Mouse (Mus musculus): ENCODE results near the gene Rd3l. TPM values are rescaled to one million over a fixed set of nuclear protein-coding genes. Genes with fewer than 3 reads are reported as not detected.
A peak's percentile ranks its signal among the peaks of the same experiment; 100 is the strongest.

Gene Rd3l
- under 1 TPM; 0.29 to 0.90 TPM for total RNA-seq (2021)

DNA sequence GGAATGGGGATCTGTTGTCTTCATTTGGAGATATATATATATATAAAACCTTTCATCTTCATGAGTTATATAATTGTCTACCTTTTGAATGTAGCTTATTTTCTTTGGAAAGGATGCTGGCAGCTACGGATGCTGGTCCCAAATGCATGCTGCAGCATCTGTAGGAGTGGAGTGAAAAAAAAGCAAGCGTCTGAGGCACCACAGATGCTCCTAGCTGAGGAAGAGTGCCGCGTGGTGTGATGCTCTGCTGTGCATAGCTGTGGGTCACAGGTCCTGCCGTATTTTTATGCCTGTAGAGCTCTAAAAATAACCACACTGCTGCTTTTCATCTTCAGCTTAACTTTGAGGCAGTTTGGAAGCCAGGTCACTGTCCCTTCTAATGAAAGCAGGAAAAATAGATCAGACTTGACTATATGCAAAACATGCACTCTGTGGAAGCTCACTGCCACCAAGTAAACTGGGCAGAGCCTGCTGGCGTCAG lies at the start of gene Rd3l:
TSS of gene Rd3l (minus strand) at position 431 of the 481 bp plus-strand sequence.
- no peak for DNase-seq

- no peak for DNase-seq
These were observed 46.3 kb upstream of the Rd3l start for GRCm38 (mm10) chr12:112027408-112027807.

GRCm38 (mm10) chr12:112025907-112026645 lies 45.0 kb upstream of the Rd3l start:
- DNase-seq = no peak

GRCm38 (mm10) chr12:112025457-112025856 lies 44.3 kb upstream of the Rd3l start:
- no peak for DNase-seq

DNA sequence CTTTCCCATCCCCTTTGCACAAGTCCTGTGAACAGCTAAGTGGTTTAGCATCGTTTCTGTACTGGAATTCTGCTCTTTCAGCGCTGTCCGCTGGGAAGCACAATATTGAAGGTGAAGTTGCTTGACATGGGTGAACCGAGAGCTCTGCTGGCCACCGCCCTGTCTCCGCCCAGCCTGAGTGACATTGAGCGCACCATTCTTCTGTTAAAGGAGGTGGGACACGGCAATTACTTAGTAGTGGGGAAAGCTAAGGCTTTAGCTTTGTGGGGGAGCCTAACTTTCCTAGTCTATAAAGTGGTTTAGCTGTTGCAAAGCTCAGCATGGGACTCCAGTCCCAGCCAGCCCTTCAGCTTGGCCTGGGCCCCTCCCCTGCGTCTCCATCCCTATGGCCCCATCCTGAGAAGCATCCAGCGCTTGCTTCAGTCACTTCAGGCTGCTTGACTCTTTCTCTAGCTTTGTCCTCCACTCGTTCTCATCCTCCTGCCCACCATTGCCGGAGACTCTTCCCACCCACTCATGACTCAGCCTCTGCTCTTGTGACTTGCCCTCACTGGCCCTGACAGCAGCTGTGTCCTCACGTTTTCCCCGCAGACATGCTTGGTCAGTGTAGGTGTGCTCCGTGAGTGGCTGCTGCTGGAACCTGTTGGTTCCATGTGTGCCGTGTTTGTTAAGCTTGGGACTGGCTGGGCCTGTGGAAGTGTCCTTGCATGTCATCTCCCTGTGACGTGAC lies 43.6 kb upstream of the Rd3l start:
- no peak for DNase-seq

GRCm38 (mm10) chr12:112023306-112023705 lies 42.2 kb upstream of the Rd3l start:
- no peak for DNase-seq

- no peak for DNase-seq
These were observed 35.2 kb upstream of the Rd3l start for GRCm38 (mm10) chr12:112016346-112016745.

GRCm38 (mm10) chr12:112013271-112013801 lies 32.2 kb upstream of the Rd3l start:
- no peak for DNase-seq

DNA sequence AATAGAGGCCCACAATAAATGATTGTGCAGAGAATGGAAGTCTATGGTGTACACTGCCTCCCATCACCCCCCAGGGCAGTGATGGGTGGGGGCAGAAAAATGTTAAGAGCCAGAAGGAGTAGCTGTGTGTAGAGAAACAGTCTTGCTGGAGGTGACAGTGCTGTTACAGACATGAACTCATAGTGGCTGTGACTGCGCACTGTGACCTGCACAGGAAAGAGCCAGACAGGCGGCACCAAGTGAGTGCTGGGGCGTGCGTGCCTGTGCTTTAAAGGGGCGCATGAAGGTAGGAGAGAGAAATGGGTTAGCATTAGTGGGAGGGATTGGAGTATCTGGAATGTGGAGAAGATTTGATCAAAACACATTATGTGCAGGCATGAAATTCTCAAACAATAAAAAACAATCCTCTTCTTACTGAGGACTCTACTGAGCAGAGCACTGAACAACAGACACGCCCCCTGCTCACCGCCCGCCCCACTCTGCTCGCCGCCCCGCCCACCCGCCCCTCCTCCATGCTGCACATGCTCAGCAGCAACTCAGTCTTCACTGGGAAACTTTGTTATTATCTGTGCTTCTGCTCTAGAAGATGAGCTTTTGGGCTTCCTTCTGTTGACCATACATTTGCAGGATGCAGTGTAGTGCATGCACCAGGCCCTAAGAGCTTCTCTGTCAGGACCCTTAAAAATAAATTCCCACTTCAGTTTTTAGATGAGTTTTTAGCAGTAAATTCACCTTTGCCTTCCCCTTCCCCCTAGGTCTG lies 31.6 kb upstream of the Rd3l start:
- no peak for DNase-seq

DNA sequence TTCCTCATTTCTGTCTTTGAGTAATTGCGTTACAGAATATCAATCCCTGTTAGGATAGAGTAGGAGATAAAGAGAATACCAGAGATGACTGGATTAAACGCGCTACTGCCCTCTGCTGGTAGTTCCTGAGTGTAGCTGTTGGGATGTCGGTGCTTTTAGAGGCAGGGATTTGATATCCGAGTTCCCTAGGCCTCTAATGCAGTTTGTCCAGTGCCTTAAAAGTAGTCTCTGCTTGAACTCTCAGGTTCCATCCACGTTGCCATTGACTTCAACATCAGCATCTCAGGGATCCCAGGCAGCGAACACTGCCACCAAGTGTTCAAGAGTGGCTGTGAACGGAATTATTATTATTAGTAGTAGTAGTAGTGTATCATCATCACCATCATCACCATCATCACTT lies 20.1 kb upstream of the Rd3l start:
- DNase-seq = peak; percentile 79

DNA sequence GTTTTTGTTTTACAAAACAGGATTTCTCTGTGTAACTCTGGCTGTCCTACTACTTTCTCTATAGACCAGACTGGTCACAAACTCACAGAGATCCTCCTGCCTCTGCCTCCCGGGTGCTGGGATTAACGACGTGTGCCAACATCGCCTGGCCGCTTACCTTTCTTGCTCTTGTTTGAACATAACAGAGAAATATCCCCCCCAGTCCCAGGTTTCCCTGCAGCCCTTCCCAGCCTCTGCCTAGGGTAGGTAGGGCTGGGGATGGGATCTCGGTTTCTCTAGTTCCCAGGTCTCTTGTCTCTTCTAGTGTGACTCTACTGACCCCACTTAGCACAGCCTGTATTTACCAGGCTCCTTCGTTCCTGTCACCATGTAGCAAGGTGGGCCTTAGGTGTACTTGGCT lies 18.6 kb upstream of the Rd3l start:
- no peak for DNase-seq

DNA sequence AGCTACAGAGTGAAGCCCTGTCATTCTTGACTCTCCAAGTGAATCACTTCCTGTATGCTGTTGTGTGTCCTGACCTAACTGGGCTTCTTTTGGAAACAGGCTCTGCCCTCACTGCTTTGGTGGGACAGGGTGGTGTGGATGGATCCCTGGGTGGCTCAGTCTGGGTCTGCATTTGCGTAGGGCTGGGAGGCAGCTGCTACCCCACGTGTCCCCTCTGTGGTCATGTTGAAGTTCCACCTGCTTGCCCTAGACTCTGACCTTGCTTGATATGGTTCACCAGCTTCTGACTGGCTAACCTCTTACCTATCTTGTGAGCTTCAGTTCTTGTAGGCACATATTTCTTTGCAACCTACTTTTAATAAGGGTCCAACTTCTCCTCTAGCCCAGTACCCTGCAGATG lies 14.0 kb upstream of the Rd3l start:
- DNase-seq = no peak

GRCm38 (mm10) chr12:111992626-111993025 lies 11.5 kb upstream of the Rd3l start:
- DNase-seq = no peak

DNA sequence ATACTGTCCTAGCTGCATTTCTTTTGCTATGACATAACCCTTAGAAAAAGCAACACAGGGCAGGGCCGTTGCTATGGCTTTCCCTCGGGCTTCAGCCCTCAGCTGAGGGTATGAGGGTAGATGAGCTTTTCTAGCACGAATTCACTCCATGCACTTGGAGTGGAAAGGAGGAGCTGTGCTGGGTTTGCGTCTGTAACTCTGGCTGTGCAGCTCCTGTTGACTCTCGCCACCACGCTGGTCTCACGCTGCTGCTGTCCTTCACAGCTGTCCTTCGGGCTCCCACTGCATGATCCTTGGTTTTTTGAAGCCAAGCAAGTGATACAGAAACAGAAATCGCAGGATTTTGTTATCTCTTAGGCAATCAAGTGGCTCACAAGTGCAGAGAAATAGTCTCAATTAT lies 5.6 kb upstream of the Rd3l start:
- no peak for DNase-seq

DNA sequence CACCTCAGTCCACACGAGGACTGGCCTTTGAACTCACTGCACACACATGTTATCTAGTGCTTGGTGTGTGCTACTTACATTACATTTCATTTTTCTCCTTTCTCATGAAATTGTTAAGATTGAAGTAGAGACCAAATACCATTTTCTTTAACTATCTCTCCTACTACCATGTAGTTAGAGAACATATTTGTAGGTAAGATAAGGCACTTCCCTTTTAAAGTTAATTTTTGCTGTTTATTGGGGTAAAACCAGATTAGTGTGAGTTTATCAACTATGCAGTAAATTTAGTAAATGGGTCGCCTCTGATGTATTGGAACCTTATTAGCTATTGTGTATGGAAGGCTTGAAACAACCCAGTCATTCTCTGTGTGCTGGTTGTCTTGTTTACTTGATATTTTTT lies 2.0 kb upstream of the Rd3l start:
- no peak for DNase-seq

GRCm38 (mm10) chr12:111981831-111982230 lies 714 bp upstream of the Rd3l start:
- no peak for DNase-seq

- DNase-seq = no peak
These were observed 2.8 kb downstream of the Rd3l start for GRCm38 (mm10) chr12:111978274-111978673.

DNA sequence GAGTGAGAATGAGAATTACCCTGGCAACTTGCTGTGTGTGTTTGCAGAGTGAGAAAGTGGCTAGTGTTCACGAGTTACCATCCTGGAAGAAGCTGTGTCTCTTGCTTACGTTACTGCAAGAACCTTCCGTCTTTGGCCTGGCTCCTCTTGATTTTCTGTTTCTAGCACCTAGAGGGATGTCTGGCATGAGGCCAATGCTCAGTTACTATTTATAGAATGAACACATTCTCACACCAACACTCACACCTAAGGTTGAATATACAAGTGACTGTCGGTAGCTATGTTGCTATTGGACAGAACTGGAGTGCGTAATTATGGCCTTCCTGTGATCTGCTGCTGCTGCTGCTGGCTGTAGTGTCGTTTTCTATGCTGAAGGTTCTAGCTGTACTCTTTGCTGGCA lies 4.0 kb downstream of the Rd3l start:
- peak; percentile 67 for DNase-seq

- no peak for DNase-seq
These were observed 6.5 kb downstream of the Rd3l start for GRCm38 (mm10) chr12:111974578-111974977.

- DNase-seq = no peak
These were observed 8.6 kb downstream of the Rd3l start for GRCm38 (mm10) chr12:111972504-111972903.

GRCm38 (mm10) chr12:111971231-111971686 lies 9.9 kb downstream of the Rd3l start, which contains the start of gene Tdrd9:
TSS of gene Tdrd9 (plus strand) at chr12:111971559.
- DNase-seq = no peak

DNA sequence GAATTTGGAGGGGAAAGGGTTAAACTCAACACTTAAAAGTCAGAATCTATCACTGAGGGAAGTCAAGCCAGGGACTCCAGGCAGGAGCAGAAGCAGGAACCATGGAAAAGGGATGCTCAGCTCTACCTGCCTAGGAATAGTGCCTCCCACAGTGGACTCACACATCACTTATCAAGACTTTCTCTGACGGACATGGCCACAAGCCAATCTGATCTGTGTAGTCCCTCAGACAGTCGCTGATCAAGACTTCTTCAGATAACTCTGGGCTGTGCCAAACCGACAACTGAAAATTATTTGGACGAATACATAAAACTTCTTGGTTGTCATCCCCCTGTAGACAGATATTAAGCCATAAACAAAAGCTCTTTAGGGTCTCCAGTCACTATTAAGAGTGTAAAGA lies 11.0 kb downstream of the Rd3l start:
- DNase-seq = no peak

- DNase-seq = peak; percentile 99
These were observed 14.4 kb downstream of the Rd3l start, which contains the start of gene Atp5mpl for GRCm38 (mm10) chr12:111966683-111967173. TSS of gene Atp5mpl (minus strand) at chr12:111966977.

All from heart, postnatal 4 days (tissue).